Mouse (Mus musculus): ENCODE results near the gene Selenon. TPM values are rescaled to one million over a fixed set of nuclear protein-coding genes. Genes with fewer than 3 reads are reported as not detected.
A peak's percentile ranks its signal among the peaks of the same experiment; 100 is the strongest.
"Not testable (repeated sequence)": the region's sequence is repeated elsewhere in the genome, so short reads cannot be mapped to it uniquely, and the experiment has no call there.

Gene Selenon
- polyA plus RNA-seq, 1 experiment from 2014 or later, result 25.1 TPM

GRCm38 (mm10) chr4:134497986-134498731, 53.8 kb downstream of the Selenon start:
- Histone ChIP-seq H3K4me3 (replicated peaks) (no peak overlapping the region), H3K4me2 (replicated peaks) (peak overlapping the region; percentile 99), H3K9me3 (no peaks in the 10 kb centered on the region), H3K27ac (no peak overlapping the region), H3K4me1 (replicated peaks) (peaks cover 30% of the 10 kb centered on the region), H3K36me3 (no peaks in the 10 kb centered on the region), H3K27me3 (replicated peaks) (no peaks in the 10 kb centered on the region), H3K9ac (no peak overlapping the region)
- no peak for ATAC-seq
- WGBS, result 77% methylated on average over 12 of the region's 12 CpGs

DNA sequence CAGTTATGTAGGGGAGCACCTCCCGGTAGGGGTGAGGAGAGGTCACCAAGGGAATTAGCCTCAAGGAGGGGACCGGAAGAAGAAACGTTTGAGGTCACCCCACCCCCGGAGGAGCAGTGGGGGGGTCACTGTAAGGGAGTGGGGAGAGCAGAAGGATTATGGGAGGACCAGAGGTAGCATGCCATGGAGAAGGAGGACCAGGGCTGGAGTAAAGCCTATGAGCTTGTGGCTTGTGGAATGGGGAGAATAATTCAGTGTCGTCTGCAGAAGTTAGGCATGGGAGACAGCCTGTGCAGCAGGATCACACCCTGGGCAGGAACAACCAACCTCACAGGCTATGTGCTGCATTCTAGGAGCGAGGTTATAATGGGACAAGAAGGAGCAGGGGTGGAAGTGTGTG, 54.7 kb downstream of the Selenon start:
- peak overlapping the region; percentile 73 for H3K27ac ChIP-seq
- WGBS, result 10% methylated on average over 6 of the region's 6 CpGs

GRCm38 (mm10) chr4:134496595-134497210, 55.3 kb downstream of the Selenon start, which contains the start of gene Paqr7:
Gene Paqr7 (plus strand): TSS chr4:134496697.
- peak within 1 kb of the TSS; percentile 56 for H3K4me3 ChIP-seq (replicated peaks)
- 4% methylated on average over 35 of the region's 35 CpGs for WGBS
- H3K4me2 ChIP-seq (replicated peaks), result peak within 1 kb of the TSS; percentile 99
- H3K9me3 ChIP-seq, result no peaks in the 10 kb centered on the region
- no peaks in the 10 kb centered on the region for H3K36me3 ChIP-seq
- no peaks in the 10 kb centered on the region for H3K27me3 ChIP-seq (replicated peaks)
- H3K9ac ChIP-seq, result peak within 1 kb of the TSS; percentile 62
- ATAC-seq, result peak; percentile 72
- H3K4me1 ChIP-seq (replicated peaks), result peaks cover 30% of the 10 kb centered on the region
- H3K27ac ChIP-seq, result peak within 1 kb of the TSS; percentile 73

More for the DNA sequence above, 54.7 kb downstream of the Selenon start:
- Histone ChIP-seq H3K36me3 (no peaks in the 10 kb centered on the region), H3K9ac (peak overlapping the region; percentile 62), H3K4me3 (replicated peaks) (peak overlapping the region; percentile 56), H3K27me3 (replicated peaks) (no peaks in the 10 kb centered on the region), H3K9me3 (no peaks in the 10 kb centered on the region), H3K4me1 (replicated peaks) (peaks cover 30% of the 10 kb centered on the region), H3K4me2 (replicated peaks) (peak overlapping the region; percentile 99)
- ATAC-seq, result peak; percentile 49; the same call in 1 of the 2 replicates

GRCm38 (mm10) chr4:134495546-134495923, 56.4 kb downstream of the Selenon start:
- Histone ChIP-seq H3K9me3 (no peaks in the 10 kb centered on the region), H3K27ac (no peak overlapping the region), H3K36me3 (no peaks in the 10 kb centered on the region), H3K4me1 (replicated peaks) (peaks cover 30% of the 10 kb centered on the region), H3K4me2 (replicated peaks) (no peak overlapping the region), H3K9ac (no peak overlapping the region), H3K4me3 (replicated peaks) (no peak overlapping the region), H3K27me3 (replicated peaks) (no peaks in the 10 kb centered on the region)
- 69% methylated on average over 5 of the region's 5 CpGs for whole genome bisulfite sequencing
- ATAC-seq, result no peak

GRCm38 (mm10) chr4:134494780-134495545, 57.0 kb downstream of the Selenon start:
- Histone ChIP-seq H3K4me1 (replicated peaks) (peaks cover 30% of the 10 kb centered on the region), H3K4me3 (replicated peaks) (no peak overlapping the region), H3K36me3 (no peaks in the 10 kb centered on the region), H3K9me3 (no peaks in the 10 kb centered on the region), H3K9ac (no peak overlapping the region), H3K27ac (peak overlapping the region; percentile 58), H3K27me3 (replicated peaks) (no peaks in the 10 kb centered on the region), H3K4me2 (replicated peaks) (no peak overlapping the region)
- WGBS, result 56% methylated on average over 16 of the region's 16 CpGs
- peak; percentile 58 for ATAC-seq

- not testable (repeated sequence) for H3K9ac ChIP-seq; H3K27ac ChIP-seq; H3K4me2 ChIP-seq (replicated peaks); H3K4me3 ChIP-seq (replicated peaks); H3K36me3 ChIP-seq; H3K9me3 ChIP-seq; ATAC-seq; H3K27me3 ChIP-seq (replicated peaks)
- WGBS, result 93% methylated on average over 6 of the region's 6 CpGs
- H3K4me1 ChIP-seq (replicated peaks), result peaks cover 30% of the 10 kb centered on the region
Observed at GRCm38 (mm10) chr4:134494161-134494560, 57.8 kb downstream of the Selenon start.

- Histone ChIP-seq H3K27ac (no peak overlapping the region), H3K27me3 (replicated peaks) (no peaks in the 10 kb centered on the region), H3K4me2 (replicated peaks) (no peak overlapping the region), H3K9ac (no peak overlapping the region), H3K4me1 (replicated peaks) (peaks cover 21% of the 10 kb centered on the region), H3K9me3 (no peaks in the 10 kb centered on the region), H3K4me3 (replicated peaks) (no peak overlapping the region), H3K36me3 (no peaks in the 10 kb centered on the region)
- ATAC-seq, result peak; percentile 26
- 56% methylated on average over 6 of the region's 6 CpGs for WGBS
Observed at GRCm38 (mm10) chr4:134491716-134492115, 60.2 kb downstream of the Selenon start.

- WGBS, result 68% methylated on average over 11 of the region's 11 CpGs
- H3K9ac ChIP-seq, result no peak overlapping the region
- no peaks in the 10 kb centered on the region for H3K9me3 ChIP-seq
- no peak overlapping the region for H3K4me3 ChIP-seq (replicated peaks)
- H3K4me2 ChIP-seq (replicated peaks), result no peak overlapping the region
- ATAC-seq, result peak; percentile 51; the same call in 1 of the 2 replicates
- H3K27ac ChIP-seq, result no peak overlapping the region
- H3K36me3 ChIP-seq, result no peaks in the 10 kb centered on the region
- no peaks in the 10 kb centered on the region for H3K27me3 ChIP-seq (replicated peaks)
- H3K4me1 ChIP-seq (replicated peaks), result peaks cover 8% of the 10 kb centered on the region
Observed at GRCm38 (mm10) chr4:134489986-134490665, 61.8 kb downstream of the Selenon start.

DNA sequence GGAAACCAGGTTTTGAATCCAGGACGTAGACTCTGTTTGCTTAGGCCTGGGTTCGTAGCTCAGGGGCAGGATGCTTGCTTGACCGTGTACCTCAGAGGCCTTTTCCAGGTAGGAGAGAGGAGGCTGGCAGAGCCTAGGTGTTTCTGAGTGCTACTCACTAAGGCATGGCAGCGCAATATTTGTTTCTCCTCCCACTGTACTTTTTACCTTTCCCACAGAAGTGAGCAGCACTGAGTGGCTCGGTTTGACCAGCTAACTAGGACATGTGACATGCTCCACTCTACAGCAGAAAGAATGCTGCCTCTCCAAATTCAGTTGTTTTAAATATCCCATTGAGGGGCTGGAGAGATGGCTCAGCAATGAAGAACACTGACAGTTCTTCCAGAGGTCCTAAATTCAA, 63.8 kb downstream of the Selenon start:
- Histone ChIP-seq H3K4me2 (replicated peaks) (no peak overlapping the region), H3K9me3 (no peaks in the 10 kb centered on the region), H3K36me3 (no peaks in the 10 kb centered on the region), H3K4me1 (replicated peaks) (no peaks in the 10 kb centered on the region; the same call in 1 of the 2 replicates), H3K9ac (no peak overlapping the region), H3K4me3 (replicated peaks) (no peak overlapping the region), H3K27ac (no peak overlapping the region), H3K27me3 (replicated peaks) (no peaks in the 10 kb centered on the region)
- ATAC-seq, result no peak
- 89% methylated on average over 5 of the region's 5 CpGs for WGBS
